Mouse (Mus musculus) liver, postnatal 0 days (tissue): ENCODE data around the gene Ankrd13b.

Experiments used
- CTCF ChIP-seq: sonication (generic); IDR thresholded peaks from 2 replicates; pipeline ENCODE4 v1.5.1; 2016; ENCODE audit warnings: antibody characterized with exemption, low read depth
- EP300 ChIP-seq: IDR thresholded peaks from 2 replicates; pipeline ENCODE4 v1.6.1; 2016; ENCODE audit warnings: antibody characterized with exemption, low read depth, mild to moderate bottlenecking

GRCm38 (mm10) chr11:77506273-77506672, 16.8 kb upstream of the Ankrd13b start:
- TF ChIP-seq CTCF (no peak), EP300 (no peak)
